Mouse (Mus musculus) spleen, postnatal 14 days (tissue): ENCODE measurements at regions not wholly inside any gene's neighbourhood (a gene's known extent, or its start where the extent isn't known, plus 50 kb on each side); places are given as distances from the start of the nearest gene placed in this dataset.
A peak's percentile ranks its signal among the peaks of the same experiment; 100 is the strongest.

ENCODE experiments used
- DNase-seq, 2 experiments: peaks; one replicate each; pipeline ENCODE4 v3.0.0; 2021 to 2022; ENCODE audit warnings: low spot score in 2 of 2

DNA sequence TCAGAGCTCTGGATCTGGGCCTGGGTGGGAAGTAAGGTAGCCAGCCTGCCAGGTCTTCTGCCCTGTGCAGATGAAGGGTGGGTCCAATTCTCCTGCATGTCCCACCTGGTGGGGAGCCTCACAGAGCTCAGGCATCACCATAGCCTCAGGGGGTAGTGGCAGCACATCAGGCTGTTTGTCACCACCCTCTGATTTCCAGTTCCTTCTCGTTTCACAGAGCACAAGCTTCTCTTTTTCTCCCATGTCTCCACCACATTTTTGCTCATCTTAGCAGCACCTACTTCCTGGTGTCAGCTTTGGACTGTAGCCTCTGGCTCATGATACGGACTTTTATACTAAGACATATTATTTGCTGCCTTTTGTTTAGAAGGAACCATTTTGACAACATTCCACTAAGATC, 345.6 kb upstream of the Mmadhc start:
- no peak for DNase-seq

GRCm38 (mm10) chr2:50635896-50636295, 339.3 kb upstream of the Mmadhc start:
- no peak for DNase-seq

- DNase-seq = no peak
Measured at GRCm38 (mm10) chr2:50631786-50632185, 335.2 kb upstream of the Mmadhc start.

GRCm38 (mm10) chr2:50627501-50627900, 330.9 kb upstream of the Mmadhc start:
- DNase-seq = no peak

DNA sequence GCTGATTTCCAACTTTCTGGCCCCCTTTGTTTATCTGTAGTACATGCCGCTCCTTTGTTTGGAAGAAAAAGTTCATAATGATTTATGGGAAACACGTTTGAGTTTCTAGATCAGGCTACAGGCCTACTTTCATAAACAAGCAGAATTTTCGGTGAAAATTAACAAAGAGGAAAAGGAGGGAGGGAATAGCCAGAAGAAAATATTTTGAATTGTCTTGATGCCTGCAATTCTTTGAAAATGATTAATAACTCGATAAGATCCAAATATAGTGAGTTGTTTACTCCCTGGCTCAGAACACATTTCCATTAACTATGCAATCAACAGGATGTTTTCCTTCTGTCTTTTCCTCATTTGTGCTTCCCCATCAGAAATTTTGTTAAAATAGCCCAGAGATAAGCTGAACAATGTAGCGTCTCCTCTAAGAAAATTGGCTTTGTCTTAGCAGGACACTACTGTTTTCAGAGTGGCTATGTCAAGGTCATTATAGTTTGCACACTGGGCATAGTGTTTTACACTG, 328.7 kb upstream of the Mmadhc start:
- no peak for DNase-seq

- DNase-seq = peak in 1 of 2 experiments; percentile 7
Measured at GRCm38 (mm10) chr2:50609086-50609485, 312.5 kb upstream of the Mmadhc start.

GRCm38 (mm10) chr2:50589195-50589594, 292.6 kb upstream of the Mmadhc start:
- DNase-seq = no peak

DNA sequence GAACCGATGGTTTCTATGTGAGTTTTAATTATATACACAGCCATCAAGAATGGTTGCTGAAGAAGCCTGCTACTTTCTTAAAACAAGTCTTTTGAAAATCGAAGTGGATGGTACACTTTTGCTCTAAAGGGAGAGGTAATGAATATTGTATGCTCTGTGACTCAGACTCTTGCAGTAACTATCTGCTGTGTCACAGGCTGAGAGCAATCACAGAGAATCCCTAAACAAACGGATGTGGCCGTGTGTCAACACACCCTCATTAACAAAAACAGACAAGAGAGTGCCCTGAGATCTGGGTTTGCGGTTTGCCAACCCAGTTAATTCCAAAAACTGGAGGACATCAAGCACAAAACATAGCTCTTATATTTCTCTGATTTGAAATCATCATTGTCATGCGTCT, 292.1 kb upstream of the Mmadhc start:
- no peak for DNase-seq

DNA sequence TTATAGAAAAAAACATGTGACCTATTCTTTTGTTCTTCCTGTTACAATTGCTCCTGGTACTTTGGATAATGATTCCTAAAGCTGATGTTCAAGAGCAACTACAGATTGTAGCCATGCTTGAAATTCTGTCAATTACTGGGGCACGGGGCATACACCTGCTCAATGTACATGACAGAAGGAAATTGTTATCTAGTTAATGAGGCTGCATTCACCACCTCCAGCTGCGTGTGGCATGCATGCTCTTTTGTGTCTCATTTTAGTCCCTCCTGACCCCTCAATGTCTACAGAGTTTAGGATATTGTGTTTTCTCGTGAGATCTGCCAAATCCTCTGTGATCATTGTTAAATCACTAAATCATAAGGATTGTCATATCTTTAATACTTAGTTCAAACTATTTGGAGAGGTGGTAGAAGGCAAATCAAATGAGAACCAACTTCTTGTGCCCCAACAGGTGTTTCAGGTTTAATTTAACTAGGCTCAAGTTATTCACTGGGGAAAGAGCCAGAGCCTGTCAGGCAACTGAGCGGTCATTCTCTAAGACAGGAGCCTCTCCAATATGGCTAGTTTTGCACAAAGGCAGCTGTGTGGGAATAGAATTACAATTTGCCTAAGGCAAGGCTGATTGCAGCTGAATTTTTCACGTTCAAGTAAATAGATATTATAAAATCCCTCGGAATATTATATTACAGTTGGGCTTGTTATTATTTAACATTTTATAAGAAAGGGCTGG, 289.9 kb upstream of the Mmadhc start:
- DNase-seq = no peak

DNA sequence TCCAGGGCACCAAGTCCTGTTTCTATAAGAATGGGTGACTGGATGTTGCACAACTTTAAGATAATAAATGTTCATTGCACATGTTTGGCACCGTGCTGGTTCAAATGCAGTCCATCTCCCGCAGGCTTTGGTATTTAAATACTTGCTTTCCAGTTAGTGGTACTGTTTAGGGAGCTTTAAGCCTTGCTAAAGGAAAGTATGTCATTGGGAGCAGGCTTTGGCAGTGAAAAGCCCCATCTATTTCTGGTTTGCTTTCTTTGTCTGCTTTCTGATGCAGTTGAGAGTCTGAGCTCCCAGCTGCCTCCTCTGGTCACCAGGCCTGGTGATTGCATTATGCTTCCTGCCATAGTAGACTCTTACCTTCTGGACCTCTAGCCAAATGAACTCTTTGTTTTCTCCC, 283.0 kb upstream of the Mmadhc start:
- DNase-seq = no peak

DNA sequence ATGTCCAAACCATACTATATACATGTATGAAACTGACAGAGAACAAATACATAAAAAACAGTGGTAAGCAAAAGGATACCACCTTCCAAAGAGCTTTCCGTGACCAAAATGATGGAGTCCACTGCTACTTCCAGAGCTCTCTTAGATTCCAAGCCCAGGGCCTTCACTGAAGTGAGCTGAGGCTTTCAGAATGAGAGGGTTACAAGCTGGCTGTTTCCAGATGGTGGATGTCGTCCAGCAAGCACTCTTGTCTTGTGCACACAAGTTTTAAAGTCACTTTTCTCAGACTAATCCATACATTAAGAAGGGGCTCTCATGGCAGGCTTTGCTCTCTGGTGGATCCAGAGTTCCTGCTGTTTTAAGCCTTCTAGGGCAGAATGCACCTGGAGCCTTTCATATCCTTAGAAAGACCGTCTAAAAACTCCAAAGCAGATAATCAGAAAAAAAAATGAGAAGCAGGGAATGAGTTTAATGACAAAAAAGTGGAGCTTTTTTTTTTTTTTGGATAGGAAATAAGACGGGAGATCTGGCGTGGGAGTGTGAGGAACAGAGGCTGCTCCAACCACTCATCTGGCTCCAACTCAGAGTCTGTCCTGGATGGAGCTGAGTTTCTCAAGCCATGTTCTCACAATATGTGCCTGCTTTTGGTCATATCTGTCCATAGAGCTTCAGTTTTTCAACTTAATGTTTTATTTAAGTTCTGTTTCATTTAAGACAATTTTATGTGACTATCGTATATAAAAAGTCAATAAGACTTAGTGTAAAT, 281.9 kb upstream of the Mmadhc start:
- no peak for DNase-seq

DNA sequence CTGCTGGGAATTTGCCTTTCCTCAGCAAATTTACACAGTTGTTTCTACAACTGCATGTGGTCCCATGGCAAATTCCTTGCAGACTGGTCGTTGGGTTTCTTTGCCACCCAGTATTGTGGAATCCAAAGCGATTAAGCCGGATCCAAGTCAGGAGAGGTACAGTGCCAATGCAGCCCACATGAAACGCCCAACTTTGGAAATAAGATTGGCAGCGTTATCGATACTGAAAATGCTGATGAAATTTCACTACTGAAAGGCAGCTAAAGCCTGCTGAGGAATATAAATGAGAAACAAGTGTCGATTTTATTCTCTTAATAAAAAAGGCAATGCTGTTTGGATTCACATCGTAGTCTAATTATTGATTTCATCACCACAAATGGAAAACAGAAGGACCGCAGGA, 281.1 kb upstream of the Mmadhc start:
- no peak for DNase-seq

DNA sequence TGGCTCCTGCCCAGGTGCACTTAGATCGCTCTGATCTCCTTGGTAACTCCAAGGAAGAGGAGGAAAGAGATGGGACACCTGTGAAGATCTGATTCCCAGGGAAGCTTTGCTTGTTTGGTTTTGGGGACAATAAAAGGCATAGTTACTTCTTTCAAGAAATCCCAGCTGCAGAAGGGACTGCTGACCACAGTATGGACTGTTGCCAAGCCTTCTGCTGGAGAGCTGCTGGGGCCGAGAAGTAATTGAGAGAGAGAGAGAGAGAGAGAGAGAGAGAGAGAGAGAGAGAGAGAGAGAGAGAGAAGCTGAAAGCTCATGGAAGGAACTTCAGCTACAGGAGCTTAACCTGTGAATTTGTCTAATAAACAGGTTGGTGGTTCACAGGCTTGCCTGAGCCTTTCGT, 276.9 kb upstream of the Mmadhc start:
- DNase-seq = no peak

DNA sequence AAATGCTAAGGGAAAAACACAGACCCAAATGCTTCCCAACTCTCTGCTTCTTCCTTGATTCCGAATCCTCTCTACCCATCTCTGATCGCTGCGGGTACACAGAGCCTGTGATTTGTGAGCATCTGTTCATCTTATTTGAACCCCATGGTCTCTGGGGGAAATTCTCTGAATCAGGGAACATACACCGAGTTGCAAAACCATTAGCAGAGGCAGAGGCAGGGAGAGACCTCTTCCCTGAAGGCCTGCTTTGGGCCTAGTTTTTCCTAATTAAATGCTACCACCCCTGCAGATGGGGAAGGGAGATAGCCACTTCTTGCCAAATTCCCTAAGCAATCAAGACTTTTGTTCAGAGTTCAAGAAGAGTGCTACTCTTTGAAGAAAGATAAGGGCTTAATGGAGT, 274.4 kb upstream of the Mmadhc start:
- DNase-seq = no peak

DNA sequence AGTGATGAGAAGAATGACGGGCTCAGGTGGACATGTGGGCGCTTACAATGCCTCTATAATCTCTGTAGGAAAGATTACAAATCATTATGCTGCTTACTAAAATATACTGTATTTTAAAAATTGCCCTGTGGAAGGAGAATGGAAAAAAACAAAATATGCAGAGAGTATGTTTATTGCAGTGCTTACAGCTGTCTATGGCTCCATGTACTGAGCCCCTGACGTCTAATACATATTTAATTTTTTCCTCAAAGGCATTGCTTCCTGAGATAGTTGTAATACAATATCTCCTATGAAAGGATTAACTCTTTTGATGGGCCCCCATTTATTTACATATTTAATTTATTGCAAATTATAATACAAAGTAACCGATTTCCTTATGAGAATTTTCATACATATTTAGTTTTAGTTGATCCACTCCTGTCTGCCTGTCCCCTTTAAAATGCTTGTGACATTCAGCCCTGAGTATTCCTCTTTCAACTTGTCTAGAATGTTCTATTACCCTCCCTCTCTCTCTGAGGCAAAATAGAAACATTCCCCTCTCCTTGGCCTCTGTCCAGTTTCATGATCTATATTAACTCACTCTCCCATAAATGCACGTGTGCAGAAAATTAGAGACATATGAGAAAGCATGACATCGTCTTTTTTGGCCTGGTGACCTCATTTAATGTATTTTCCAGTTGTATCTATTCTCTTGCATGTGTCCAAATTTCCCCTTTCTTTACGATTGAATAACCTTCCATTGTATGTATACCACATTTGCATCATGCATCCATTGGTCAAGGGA, 273.1 kb upstream of the Mmadhc start:
- DNase-seq = no peak

DNA sequence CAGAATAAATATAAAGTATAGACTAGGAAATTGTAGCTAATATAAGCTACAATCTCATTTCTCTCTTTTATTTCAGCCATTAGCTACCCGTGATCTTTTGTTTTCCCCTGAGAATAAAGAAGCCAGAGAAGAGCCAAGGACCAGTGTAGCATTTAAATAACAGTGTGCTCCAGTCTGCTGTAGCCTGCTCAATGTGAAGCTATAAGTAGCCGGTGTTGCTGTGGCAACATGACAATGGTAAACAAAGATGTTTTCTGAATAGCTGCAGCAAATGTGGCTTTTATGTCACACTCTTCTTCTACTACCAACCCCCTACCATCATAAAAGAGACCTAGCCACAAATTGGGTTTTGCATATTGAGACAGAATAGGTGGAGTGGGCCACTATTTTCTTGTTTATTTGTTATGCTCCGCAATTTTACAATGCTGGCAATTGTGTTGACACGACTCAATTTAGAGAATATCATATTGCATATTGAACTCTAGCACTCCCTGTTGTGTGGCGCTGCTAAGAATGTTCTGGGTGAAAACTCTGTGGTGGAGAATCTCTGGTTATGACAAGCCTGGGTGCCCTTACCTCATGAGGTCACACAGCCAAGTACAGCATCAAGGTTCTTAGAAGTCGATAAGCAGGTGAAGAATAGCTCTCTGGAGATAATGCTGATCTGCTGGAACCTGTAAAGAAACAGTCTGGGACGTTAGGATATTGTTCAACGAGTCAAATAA, 272.3 kb upstream of the Mmadhc start:
- DNase-seq = no peak

DNA sequence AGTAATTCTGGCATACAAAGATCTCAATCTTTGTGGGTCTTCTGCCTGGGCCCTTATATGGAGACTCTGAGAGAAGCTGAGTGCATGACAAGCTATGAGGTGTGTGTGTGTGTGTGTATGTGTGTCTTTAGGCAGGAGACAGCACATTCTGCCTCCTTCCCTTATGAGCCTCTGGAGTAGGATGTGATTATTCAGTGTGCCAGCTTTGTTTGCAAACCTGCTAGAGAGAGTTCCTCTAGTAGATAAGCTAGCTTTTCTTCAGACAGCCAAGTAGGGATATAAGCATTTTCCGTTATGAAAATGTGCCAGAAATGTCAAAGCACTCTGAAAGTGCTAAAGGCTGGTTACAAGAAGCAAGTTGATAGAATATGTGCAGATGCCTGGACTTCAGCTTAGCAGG, 270.9 kb upstream of the Mmadhc start:
- DNase-seq = no peak

DNA sequence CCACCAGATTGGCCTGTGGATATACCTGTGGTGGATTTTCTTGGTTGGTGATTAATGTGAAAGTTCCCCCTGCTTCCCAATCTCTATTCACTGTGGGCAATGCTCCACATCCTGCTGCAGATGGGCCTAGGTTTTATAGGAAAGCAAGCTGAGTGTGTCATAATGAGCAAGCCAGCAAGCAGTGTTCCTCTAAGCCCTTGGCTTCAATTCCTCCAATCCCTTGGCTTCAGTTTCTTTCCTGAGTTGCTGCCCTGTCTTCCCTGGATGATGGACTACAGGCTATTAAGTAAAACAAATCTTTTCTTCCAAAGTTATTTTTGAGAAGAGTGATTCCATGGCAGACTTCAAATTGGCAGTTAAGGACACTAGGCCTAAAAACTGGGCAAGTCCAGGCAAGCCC, 257.4 kb upstream of the Mmadhc start:
- no peak for DNase-seq

GRCm38 (mm10) chr2:50552437-50552836, 255.8 kb upstream of the Mmadhc start:
- no peak for DNase-seq

DNA sequence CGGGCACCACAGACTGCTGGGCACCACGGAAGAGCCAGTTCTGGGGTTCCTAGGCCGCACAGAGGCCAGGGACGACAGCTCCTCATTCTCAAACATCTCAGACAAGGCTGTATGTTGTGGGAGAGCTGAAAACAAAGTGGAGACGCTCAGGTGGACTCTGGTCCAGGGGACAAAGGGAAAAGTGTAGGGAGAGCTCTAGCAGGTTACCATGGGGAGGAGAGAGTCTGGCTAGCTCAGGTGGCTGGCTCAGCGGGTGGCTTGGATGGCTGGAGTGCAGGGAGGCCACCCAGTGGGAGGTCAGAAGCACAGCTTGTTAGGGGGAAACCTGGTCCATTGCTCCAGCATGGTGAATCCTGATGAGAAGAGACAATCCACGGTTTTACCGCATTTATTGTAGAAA, 253.3 kb upstream of the Mmadhc start:
- DNase-seq = no peak

- no peak for DNase-seq
Measured at GRCm38 (mm10) chr2:50539741-50540441, 243.3 kb upstream of the Mmadhc start.
